ENCODE assay signal across 9 mouse cellular contexts in the genomic region with DNA sequence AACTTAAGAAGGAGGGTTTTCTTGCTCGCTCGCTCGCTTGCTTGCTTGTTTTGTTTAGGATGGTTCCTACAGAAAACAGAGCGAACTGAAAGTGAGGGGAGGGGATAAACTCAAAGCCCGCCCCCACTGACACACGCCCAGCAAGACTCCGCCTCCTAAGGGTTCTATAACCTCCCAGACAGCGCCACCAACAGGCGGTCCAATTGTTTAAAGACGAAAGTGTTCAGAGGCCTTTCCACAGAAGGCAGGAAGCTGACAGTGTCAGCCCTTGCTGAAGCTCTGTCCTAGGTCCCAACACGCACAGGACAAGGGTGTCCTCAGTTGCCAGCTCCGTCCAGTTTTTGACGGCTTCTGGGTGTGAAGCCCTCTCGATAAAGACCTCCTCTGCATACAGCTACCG. TPM values are rescaled to one million over a fixed set of nuclear protein-coding genes. Genes with fewer than 3 reads are reported as not detected.
A peak's percentile ranks its signal among the peaks of the same experiment; 100 is the strongest.
DNase-seq lines count a peak whose midpoint lies in the region; ATAC-seq and TF ChIP-seq lines count a peak whose summit lies in the region.
"Had no signal": no experiment of that assay in that cellular context is flagged by ENCODE, and none has a peak within 500 bp of the region (broad histone marks: within the 10 kb centered on the region; RNA-seq: fewer than 3 reads in every experiment).

No protein-coding gene starts in this region.

- WGBS in forebrain, postnatal 0 days = 27% methylated on average over 15 of the region's 15 CpGs
- 11% methylated on average over 15 of the region's 15 CpGs for WGBS in macrophage (ENCODE audit: missing documents)

- in situ Hi-C loops in ES-E14 (cut with MboI; ENCODE audit: low sequenced_read_pairs in 2 of 2, unreplicated experiment in 2 of 2) = no loop called here

- peak; percentile 27; the same call in 1 of the 2 replicates for ATAC-seq in forebrain, postnatal 0 days

- DNase-seq in ES-E14 (ENCODE audit: low read depth, low spot score) = peak; percentile 94
- DNase-seq in adrenal gland, postnatal 10 days = peak; percentile 86
- peak; percentile 61 for DNase-seq in forebrain, postnatal 0 days
- DNase-seq in heart, postnatal 36 days = peak; percentile 76 to 85
- DNase-seq in left cerebral cortex, adult 11 months (ENCODE audit: low spot score) = peak; percentile 30
- DNase-seq in spleen, adult 12 weeks (ENCODE audit: low spot score) = peak; percentile 81
- DNase-seq in cerebellum, adult 9-10 months = no peak

- peak; percentile 57 for TF ChIP-seq CTCF in forebrain, postnatal 0 days (IDR thresholded peaks at IDR 0.05; ENCODE audit: low read depth)

- H3K79me2 ChIP-seq in macrophage (ENCODE audit: inconsistent target) = no peaks in the 10 kb centered on the region

- intact Hi-C loops in heart, postnatal 36 days (cut with DNase I) = no loop called here

- H3K9me3 ChIP-seq in ES-E14 (ENCODE audit: control insufficient read depth, insufficient read depth, low read depth, low read length) = no peaks in the 10 kb centered on the region
- H3K9me3 ChIP-seq in forebrain, postnatal 0 days (ENCODE audit: low read length) = no peaks in the 10 kb centered on the region
- H3K9me3 ChIP-seq: limb, embryonic 12.5 days had no signal

- H3K36me3 ChIP-seq in ES-E14 (ENCODE audit: control insufficient read depth, insufficient read depth, low read length, poor library complexity, severe bottlenecking) (no peaks in the 10 kb centered on the region), macrophage (ENCODE audit: inconsistent target) (no peaks in the 10 kb centered on the region)
- no peaks in the 10 kb centered on the region for H3K36me3 ChIP-seq in forebrain, postnatal 0 days (ENCODE audit: insufficient read depth)
- H3K36me3 ChIP-seq: limb, embryonic 12.5 days had no signal

- no peak overlapping the region for H3K9ac ChIP-seq in ES-E14 (ENCODE audit: insufficient read depth, low read depth, low read length, poor library complexity, severe bottlenecking)
- H3K9ac ChIP-seq in forebrain, postnatal 0 days = no peak overlapping the region
- H3K9ac ChIP-seq: limb, embryonic 12.5 days had no signal

- H3K4me2 ChIP-seq in forebrain, postnatal 0 days (ENCODE audit: low read depth) = no peak overlapping the region
- H3K4me2 ChIP-seq: limb, embryonic 12.5 days had no signal

- H3K4me3 ChIP-seq in ES-E14 (ENCODE audit: insufficient read depth in 1 of 2, low read depth in 1 of 2, low read length in 2 of 2, poor library complexity in 1 of 2, severe bottlenecking in 1 of 2) = no peak overlapping the region
- no peak overlapping the region for H3K4me3 ChIP-seq in forebrain, postnatal 0 days (ENCODE audit: low read depth, low read length)
- H3K4me3 ChIP-seq in macrophage (ENCODE audit: inconsistent target) = peak overlapping the region; percentile 41
- H3K4me3 ChIP-seq: limb, embryonic 12.5 days had no signal

- peaks cover 0 to 11% of the 10 kb centered on the region in 2 experiments; a peak in 2 of 4 replicates for H3K4me1 ChIP-seq in ES-E14 (ENCODE audit: control insufficient read depth in 2 of 2, insufficient read depth in 2 of 2, low read length in 2 of 2, poor library complexity in 1 of 2)
- no peaks in the 10 kb centered on the region for H3K4me1 ChIP-seq in forebrain, postnatal 0 days (ENCODE audit: insufficient read depth)

- H3K27me3 ChIP-seq in forebrain, postnatal 0 days (ENCODE audit: insufficient read depth, low read length) = no peaks in the 10 kb centered on the region
- H3K27me3 ChIP-seq: limb, embryonic 12.5 days had no signal

- H3K27ac ChIP-seq in ES-E14 (ENCODE audit: insufficient read depth, low read depth, low read length, poor library complexity, severe bottlenecking) (no peak overlapping the region), macrophage (no peak overlapping the region)
- H3K27ac ChIP-seq in forebrain, postnatal 0 days (ENCODE audit: low read depth, low read length) = no peak overlapping the region
- H3K27ac ChIP-seq: limb, embryonic 12.5 days had no signal

TF ChIP-seq in ES-E14, 5 proteins besides CTCF, POLR2A, EP300 and RAD21:
- TF ChIP-seq HCFC1 (IDR thresholded peaks at IDR 0.05; ENCODE audit: borderline replicate concordance, insufficient read depth, low read length) = no peak
- TF ChIP-seq ZNF384 (IDR thresholded peaks at IDR 0.05; ENCODE audit: low read depth, low read length) = no peak
- TF ChIP-seq CHD2 (IDR thresholded peaks at IDR 0.05; ENCODE audit: low read depth, low read length) = no peak
- no peak for TF ChIP-seq ZC3H11A (IDR thresholded peaks at IDR 0.05; ENCODE audit: borderline replicate concordance, low read depth, low read length)
- no peak for TF ChIP-seq MAFK (IDR thresholded peaks at IDR 0.05; ENCODE audit: insufficient read depth, low read depth, low read length)

RNA-seq across cellular contexts. Expression of a gene that starts 23.2 kb away (rescaled TPM):
- total RNA-seq in ES-E14 (2012; rRNA removed) = 0.22 TPM in 1 of 2 replicates, not detected in the other
- total RNA-seq in adrenal gland, postnatal 10 days (2021) = not detected
- total RNA-seq in forebrain, postnatal 0 days (2014; rRNA removed) = not detected in 2 replicates
- polyA plus RNA-seq in forebrain, postnatal 0 days (2015; fragmentation: Nextera tagmentation; extraction: Ambion mirVana) = not detected in 2 replicates
- total RNA-seq in heart, postnatal 36 days (2021) = not detected
- total RNA-seq in macrophage (2018; cell fraction: chromatin; rRNA removed) = not detected
- not detected for total RNA-seq in macrophage (2018; cell fraction: cytosol; rRNA removed)
- not detected for total RNA-seq in macrophage (2018; cell fraction: nucleus; rRNA removed)
- polyA plus RNA-seq in macrophage (2018) = not detected in 3 replicates
- polyA plus RNA-seq: limb, embryonic 12.5 days had no signal

RNA-seq across cellular contexts. Expression of a gene that starts 29.0 kb away (rescaled TPM):
- total RNA-seq in ES-E14 (2012; rRNA removed) = 4.7 and 6.4 TPM in 2 replicates
- 10 to 100 TPM; 14.7 to 15.0 TPM for total RNA-seq in adrenal gland, postnatal 10 days (2021)
- 1.5 and 4.0 TPM in 2 replicates for total RNA-seq in forebrain, postnatal 0 days (2014; rRNA removed)
- 1.4 and 1.5 TPM in 2 replicates for polyA plus RNA-seq in forebrain, postnatal 0 days (2015; fragmentation: Nextera tagmentation; extraction: Ambion mirVana)
- 1 to 10 TPM; 8.4 to 10.0 TPM for total RNA-seq in heart, postnatal 36 days (2021)
- 10 to 100 TPM in 23 of 26 experiments, 1 to 10 TPM in 3; 7.1 to 69.1 (median 19.7) TPM for total RNA-seq in macrophage (2018; cell fraction: chromatin; rRNA removed)
- 10 to 100 TPM in 24 of 26 experiments, 1 to 10 TPM in 2; 8.5 to 18.1 (median 12.7) TPM for total RNA-seq in macrophage (2018; cell fraction: cytosol; rRNA removed)
- 10 to 100 TPM in 22 of 26 experiments, 1 to 10 TPM in 4; 3.6 to 20.0 (median 13.6) TPM for total RNA-seq in macrophage (2018; cell fraction: nucleus; rRNA removed)
- 8.6 to 10.1 TPM (median 8.7 TPM) in 3 replicates for polyA plus RNA-seq in macrophage (2018)

RNA-seq across cellular contexts. Expression of a gene that starts 30.0 kb away (rescaled TPM):
- 12.7 and 13.5 TPM in 2 replicates for total RNA-seq in ES-E14 (2012; rRNA removed)
- 1 to 10 TPM; 7.1 to 8.2 TPM for total RNA-seq in adrenal gland, postnatal 10 days (2021)
- total RNA-seq in forebrain, postnatal 0 days (2014; rRNA removed) = 10.5 and 13.1 TPM in 2 replicates
- 2.6 and 2.8 TPM in 2 replicates for polyA plus RNA-seq in forebrain, postnatal 0 days (2015; fragmentation: Nextera tagmentation; extraction: Ambion mirVana)
- total RNA-seq in heart, postnatal 36 days (2021) = 10 to 100 TPM; 10.6 to 11.6 TPM
- 10 to 100 TPM in 6 of 26 experiments, 1 to 10 TPM in 20; 1.9 to 17.0 (median 8.4) TPM for total RNA-seq in macrophage (2018; cell fraction: chromatin; rRNA removed)
- total RNA-seq in macrophage (2018; cell fraction: cytosol; rRNA removed) = 10 to 100 TPM in 7 of 26 experiments, 1 to 10 TPM in 19; 4.8 to 13.1 (median 7.5) TPM
- 10 to 100 TPM in 3 of 26 experiments, 1 to 10 TPM in 23; 2.4 to 12.8 (median 6.4) TPM for total RNA-seq in macrophage (2018; cell fraction: nucleus; rRNA removed)
- 6.9 to 12.3 TPM (median 7.4 TPM) in 3 replicates for polyA plus RNA-seq in macrophage (2018)
